Mouse (Mus musculus): Measurements from ENCODE around the gene Rela.

DNA sequence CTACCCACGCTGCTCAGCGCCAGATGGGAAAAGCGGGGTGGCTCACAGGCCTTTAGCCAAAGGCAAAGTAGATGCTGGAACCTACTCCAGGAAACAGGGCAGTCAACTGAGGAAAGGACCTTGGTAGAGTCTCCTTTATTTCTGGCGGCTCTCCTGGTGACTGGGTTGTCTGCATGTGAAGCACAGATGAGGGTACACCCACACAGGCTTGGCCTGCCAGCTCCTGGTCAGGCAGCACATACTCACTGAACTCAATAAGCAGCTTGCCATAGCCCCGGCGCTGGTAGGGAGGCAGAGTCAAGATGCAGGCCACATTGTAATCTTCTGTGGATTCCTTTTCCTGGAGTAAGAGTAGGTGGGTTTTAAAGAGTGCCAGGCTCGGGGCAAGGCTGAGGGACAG, 32.2 kb upstream of the Rela start:
- TF ChIP-seq CTCF (IDR thresholded peaks at IDR 0.05; ENCODE audit: insufficient read depth, low read length) (no peak), POLR2A (IDR thresholded peaks at IDR 0.05; ENCODE audit: borderline replicate concordance, extremely low read depth, low read depth, low read length) (no peak)
